Mouse (Mus musculus) spleen, adult 2 months (tissue): ENCODE data around the gene Amdhd2. TPM values are rescaled to one million over a fixed set of nuclear protein-coding genes. Genes with fewer than 3 reads are reported as not detected.

ENCODE experiments used
- DNase-seq, 2 experiments: peaks; one replicate each; pipeline versions ENCODE4 v3.0.0 to v3.0.0-alpha.2; 2012 to 2021; ENCODE audit warnings: low spot score in 2 of 2, low read depth in 1 of 2
- H3K27ac ChIP-seq: fragments of 200-500 bp; 2 replicates; pipeline ENCODE4 v1.5.1; 2012; ENCODE audit warnings: low read length, inconsistent platforms; ENCODE audit not compliant: insufficient read depth
- H3K27me3 ChIP-seq: fragments of 200-500 bp; 2 replicates; pipeline ENCODE4 v1.6.1; 2012; ENCODE audit warnings: mild to moderate bottlenecking, moderate library complexity, low read length, inconsistent platforms; ENCODE audit not compliant: control insufficient read depth, insufficient read depth
- H3K36me3 ChIP-seq: fragments of 200-500 bp; 2 replicates; pipeline ENCODE4 v1.6.1; 2012; ENCODE audit warnings: mild to moderate bottlenecking, low read length, inconsistent platforms; ENCODE audit not compliant: control insufficient read depth, insufficient read depth
- H3K4me1 ChIP-seq: fragments of 200-500 bp; 2 replicates; pipeline ENCODE4 v1.6.1; 2011; ENCODE audit warnings: inconsistent platforms; ENCODE audit not compliant: control insufficient read depth, insufficient read depth, insufficient read length
- H3K4me3 ChIP-seq: fragments of 200-500 bp; 2 replicates; pipeline ENCODE4 v1.5.1; 2011; ENCODE audit warnings: mild to moderate bottlenecking, inconsistent platforms; ENCODE audit not compliant: insufficient read depth, insufficient read length; ENCODE audit errors: extremely low read depth
- CTCF ChIP-seq: fragments of 200-500 bp; IDR thresholded peaks from 2 replicates; pipeline ENCODE4 v1.5.1; 2011; ENCODE audit warnings: mild to moderate bottlenecking, inconsistent platforms; ENCODE audit not compliant: insufficient read depth, insufficient read length, insufficient replicate concordance; ENCODE audit errors: extremely low read depth
- POLR2A ChIP-seq: fragments of 200-500 bp; IDR thresholded peaks from 2 replicates; pipeline ENCODE4 v1.6.1; 2011; ENCODE audit warnings: low read depth, low read length, inconsistent platforms
- WGBS: fragments of 180-500 bp; shearing (Covaris S2); methylation state at CpG from one replicate; pipeline ENCODE4 v1.1.7; 2018; 5-methylcytosine and 5-hydroxymethylcytosine counted together
- polyA plus RNA-seq: library from polyadenylated mRNA; depleted of rRNA; stranded (reverse); fragments of >200 nt; gene quantifications from 2 replicates; pipeline ENCODE4 v1.2.3, GENCODE M21; 2012; rRNA removed

The Amdhd2 gene
- polyA plus RNA-seq, 1 experiment: 41.5 TPM

DNA sequence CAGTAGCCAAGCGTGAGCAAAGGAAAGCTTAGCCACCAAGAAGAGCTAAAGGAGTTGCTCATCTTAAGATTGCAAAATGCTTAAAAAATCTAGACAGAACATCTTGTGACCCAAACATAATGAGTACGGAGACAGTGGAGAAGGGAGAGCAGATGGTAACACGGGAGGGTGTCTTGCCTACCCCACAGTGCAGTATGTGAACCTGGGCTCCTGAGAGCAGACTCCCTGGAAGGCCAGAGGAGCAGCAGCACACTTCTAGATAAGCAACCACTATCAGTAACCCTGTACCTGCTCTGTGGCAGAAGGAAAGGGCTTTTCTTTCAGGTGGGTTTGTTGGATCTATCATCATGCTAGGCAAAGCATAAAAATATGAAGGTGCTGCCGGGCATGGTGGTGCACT lies 50.5 kb downstream of the Amdhd2 start:
- 90% methylated on average over 4 of the region's 4 CpGs for WGBS
- TF ChIP-seq POLR2A (no peak), CTCF (no peak)
- Histone ChIP-seq H3K4me1 (peaks cover 2% of the 10 kb centered on the region; the same call in 1 of the 2 replicates), H3K36me3 (peaks cover 12% of the 10 kb centered on the region), H3K4me3 (no peak overlapping the region), H3K27ac (no peak overlapping the region), H3K27me3 (no peaks in the 10 kb centered on the region)
- DNase-seq: no peak

DNA sequence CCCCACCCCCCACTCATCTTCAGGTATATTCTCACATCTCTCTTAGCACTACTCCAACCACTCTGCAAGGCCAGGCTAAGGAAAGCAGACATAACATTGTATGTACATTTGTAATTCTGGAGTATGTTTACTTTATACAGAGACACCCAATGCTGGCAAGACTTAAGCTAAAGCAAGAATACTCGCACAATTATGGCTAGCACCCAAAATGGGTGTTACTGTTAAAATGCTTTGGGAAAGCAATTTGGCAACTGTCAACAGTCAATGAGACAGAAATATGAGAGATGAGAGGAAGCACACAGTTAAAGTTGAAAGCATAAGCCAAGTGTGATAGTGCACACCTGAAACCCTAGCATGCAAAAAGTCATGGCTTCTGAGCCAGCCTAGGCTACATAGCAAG lies 52.3 kb downstream of the Amdhd2 start:
- no peak for DNase-seq
- Histone ChIP-seq H3K4me1 (no peaks in the 10 kb centered on the region), H3K4me3 (no peak overlapping the region), H3K36me3 (peaks cover 20% of the 10 kb centered on the region), H3K27me3 (no peaks in the 10 kb centered on the region), H3K27ac (no peak overlapping the region)
- TF ChIP-seq POLR2A (no peak), CTCF (no peak)
- 98% methylated on average over 1 of the region's 1 CpGs for WGBS

- WGBS: 86% methylated on average over 1 of the region's 1 CpGs
- Histone ChIP-seq H3K4me3 (no peak overlapping the region), H3K36me3 (peaks cover 28% of the 10 kb centered on the region), H3K27ac (no peak overlapping the region), H3K27me3 (no peaks in the 10 kb centered on the region), H3K4me1 (no peaks in the 10 kb centered on the region)
- TF ChIP-seq CTCF: no peak
- no peak for DNase-seq
Measured at GRCm38 (mm10) chr17:24108896-24109295, 54.7 kb downstream of the Amdhd2 start.

Other genes with a start within 250 kb of the Amdhd2 start
- gene Dcpp3, start 246.3 kb downstream of the Amdhd2 start, polyA plus RNA-seq: not detected in 2 replicates
- not detected in 2 replicates for gene Sbp, start 222.1 kb downstream of the Amdhd2 start, polyA plus RNA-seq
- gene Sbpl, start 208.5 kb downstream of the Amdhd2 start, polyA plus RNA-seq: not detected in 2 replicates
- 10.8 and 13.6 TPM in 2 replicates for gene Prss30, start 183.2 kb downstream of the Amdhd2 start, polyA plus RNA-seq
- 0.06 TPM in 1 of 2 replicates, not detected in the other for gene Prss22, start 165.7 kb downstream of the Amdhd2 start, polyA plus RNA-seq
- 0.07 TPM in 1 of 2 replicates, not detected in the other for gene Prss27, start 125.6 kb downstream of the Amdhd2 start, polyA plus RNA-seq
- 14.7 and 24.3 TPM in 2 replicates for gene Kctd5, start 90.3 kb downstream of the Amdhd2 start, polyA plus RNA-seq
- 12.4 and 16.0 TPM in 2 replicates for gene Pdpk1, start 12.8 kb downstream of the Amdhd2 start, polyA plus RNA-seq
- 481 and 571 TPM in 2 replicates for gene Atp6v0c, start 5.9 kb upstream of the Amdhd2 start, polyA plus RNA-seq
- gene Tbc1d24, start 41.8 kb upstream of the Amdhd2 start, polyA plus RNA-seq: 5.9 and 6.8 TPM in 2 replicates
- 0.82 and 1.4 TPM in 2 replicates for gene Ntn3, start 45.8 kb upstream of the Amdhd2 start, polyA plus RNA-seq
- gene Tedc2, start 57.1 kb upstream of the Amdhd2 start, polyA plus RNA-seq: 7.5 and 10.8 TPM in 2 replicates
- gene Ccnf, start 87.7 kb upstream of the Amdhd2 start, polyA plus RNA-seq: 9.7 and 11.1 TPM in 2 replicates
- 0.05 and 0.15 TPM in 2 replicates for gene Abca17, start 187.3 kb upstream of the Amdhd2 start, polyA plus RNA-seq
- gene Abca3, start 188.2 kb upstream of the Amdhd2 start, polyA plus RNA-seq: 32.6 and 34.9 TPM in 2 replicates